Mouse (Mus musculus): ENCODE results near the gene Lat2.

Lat2 gene

GRCm38 (mm10) chr5:134611810-134612521 is 2.9 kb downstream of the Lat2 start:
- DNase-seq (ENCODE audit: low spot score), result no peak

DNA sequence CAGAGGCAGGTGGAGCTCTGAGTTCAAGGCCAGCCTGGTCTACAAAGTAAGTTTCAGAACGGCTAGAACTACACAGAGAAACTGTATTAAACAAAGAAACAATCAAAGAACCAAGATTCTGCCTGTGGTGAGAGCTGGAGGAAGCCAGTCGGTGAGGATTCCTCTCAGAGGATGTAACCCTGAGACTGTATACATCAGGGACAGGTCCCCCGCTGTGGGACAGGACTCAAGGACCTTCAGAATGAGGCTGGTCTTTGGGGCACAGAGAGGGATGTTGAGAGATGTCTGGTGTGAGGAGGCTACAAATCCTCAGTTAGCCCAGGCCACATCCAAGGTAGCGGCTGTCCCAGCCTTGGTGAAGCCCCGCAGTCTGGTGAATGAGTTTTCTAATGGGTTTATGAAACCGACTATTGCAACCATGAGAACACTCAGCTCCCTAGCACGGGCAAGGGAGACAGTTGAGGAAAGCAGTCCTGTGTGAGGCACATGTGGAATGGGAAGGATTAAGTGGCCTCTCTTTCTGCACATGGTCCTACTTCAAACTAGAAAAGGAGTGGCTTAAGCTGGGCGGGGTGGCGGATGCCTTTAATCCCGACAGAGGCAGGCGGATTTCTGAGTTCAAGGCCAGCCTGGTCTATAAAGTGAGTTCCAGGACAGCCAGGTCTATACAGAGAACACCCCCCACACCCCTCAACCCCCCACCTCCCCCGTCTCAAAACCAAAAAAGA is 4.7 kb downstream of the Lat2 start:
- DNase-seq (ENCODE audit: low spot score), result no peak

DNA sequence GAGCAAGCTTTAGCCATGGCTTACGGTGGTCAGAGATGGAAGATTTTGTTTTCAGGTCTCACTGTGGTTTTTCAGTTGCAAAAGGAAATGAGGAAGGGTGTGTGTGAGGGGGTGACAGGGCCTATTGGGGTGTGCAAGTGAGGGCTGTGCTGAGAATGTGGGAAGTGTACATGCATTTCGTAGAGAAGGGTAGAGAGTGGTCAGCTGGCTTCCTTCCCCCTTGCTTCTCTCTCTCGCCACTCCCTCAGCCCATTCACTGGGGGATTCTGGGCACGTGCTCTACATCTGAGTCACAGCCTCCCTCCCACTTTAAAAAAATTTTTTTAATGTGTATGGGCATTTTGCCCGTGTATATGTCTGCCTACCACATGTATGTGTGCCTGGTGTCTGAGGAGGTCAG is 7.7 kb downstream of the Lat2 start:
- DNase-seq (ENCODE audit: low spot score), result no peak

- no peak for DNase-seq (ENCODE audit: low spot score)
These were observed 8.5 kb downstream of the Lat2 start for GRCm38 (mm10) chr5:134606314-134606713.

- no peak for DNase-seq (ENCODE audit: low spot score)
These were observed 10.4 kb downstream of the Lat2 start for GRCm38 (mm10) chr5:134604376-134604775.

GRCm38 (mm10) chr5:134597711-134598110 is 17.1 kb downstream of the Lat2 start:
- no peak for DNase-seq (ENCODE audit: low spot score)

- no peak for DNase-seq (ENCODE audit: low spot score)
These were observed 21.7 kb downstream of the Lat2 start for GRCm38 (mm10) chr5:134593093-134593492.

DNA sequence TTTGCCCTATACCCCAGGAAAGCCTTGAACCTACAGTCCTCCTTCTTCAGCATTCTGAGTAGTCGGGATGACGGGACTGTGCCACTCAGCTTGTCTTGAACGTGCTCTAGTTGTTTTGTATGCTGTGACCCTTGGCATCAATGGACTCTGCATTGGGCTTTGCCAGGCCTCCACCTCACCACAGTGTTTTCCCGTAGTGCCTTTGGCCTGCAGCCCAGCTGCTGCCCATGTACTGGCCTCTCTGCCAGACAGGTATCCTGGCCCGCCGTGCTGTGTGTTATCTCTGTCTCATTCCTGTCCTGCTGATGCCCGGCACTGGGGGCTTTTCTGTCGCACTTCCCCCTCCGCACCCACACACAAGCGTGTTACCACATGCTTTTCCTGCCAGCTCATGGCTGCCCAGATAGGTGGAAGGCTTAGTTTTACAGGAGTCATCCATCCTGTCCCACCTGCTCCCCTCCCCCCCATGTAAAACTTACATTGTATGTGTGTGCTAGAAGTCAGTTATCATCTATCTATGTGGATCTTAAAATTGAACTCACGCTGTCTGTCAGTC is 22.7 kb downstream of the Lat2 start:
- DNase-seq (ENCODE audit: low spot score), result no peak

GRCm38 (mm10) chr5:134589900-134590299 is 24.9 kb downstream of the Lat2 start:
- no peak for DNase-seq (ENCODE audit: low spot score)

DNA sequence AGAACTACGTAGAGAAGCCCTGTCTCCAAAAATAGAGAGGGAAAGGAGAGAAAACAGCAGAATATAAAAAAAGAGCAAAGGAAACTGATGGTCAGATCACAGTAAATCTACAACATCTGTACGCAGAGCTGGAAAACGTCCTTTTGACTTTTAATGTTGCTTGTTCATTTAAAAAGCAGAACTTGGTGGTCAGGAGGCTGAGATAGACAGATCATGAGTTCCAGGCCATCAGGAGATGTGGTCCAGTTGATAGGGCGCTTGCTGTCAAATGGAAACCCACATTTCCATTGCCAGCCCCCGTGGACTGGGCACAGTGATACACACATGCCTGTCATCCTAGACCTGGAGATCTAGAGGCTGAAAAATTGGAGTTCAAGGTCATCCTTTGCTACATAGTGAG is 30.0 kb downstream of the Lat2 start:
- DNase-seq (ENCODE audit: low spot score), result no peak

DNA sequence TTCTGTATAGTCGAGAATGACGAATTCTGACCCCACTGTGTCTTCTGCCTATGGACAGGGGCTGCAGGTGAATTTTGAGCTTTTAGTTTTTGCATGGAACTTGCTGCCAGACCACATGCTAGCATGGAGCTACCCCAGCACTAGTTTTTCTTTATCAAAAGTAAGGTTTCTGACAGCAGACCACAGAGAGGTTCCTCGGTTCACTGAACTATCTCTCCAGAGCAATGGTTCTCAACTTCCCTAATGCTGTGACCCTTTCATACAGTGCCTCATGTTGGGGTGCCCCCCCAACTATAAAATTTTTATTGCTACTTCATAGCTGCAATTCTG is 31.0 kb downstream of the Lat2 start:
- no peak for DNase-seq (ENCODE audit: low spot score)

DNA sequence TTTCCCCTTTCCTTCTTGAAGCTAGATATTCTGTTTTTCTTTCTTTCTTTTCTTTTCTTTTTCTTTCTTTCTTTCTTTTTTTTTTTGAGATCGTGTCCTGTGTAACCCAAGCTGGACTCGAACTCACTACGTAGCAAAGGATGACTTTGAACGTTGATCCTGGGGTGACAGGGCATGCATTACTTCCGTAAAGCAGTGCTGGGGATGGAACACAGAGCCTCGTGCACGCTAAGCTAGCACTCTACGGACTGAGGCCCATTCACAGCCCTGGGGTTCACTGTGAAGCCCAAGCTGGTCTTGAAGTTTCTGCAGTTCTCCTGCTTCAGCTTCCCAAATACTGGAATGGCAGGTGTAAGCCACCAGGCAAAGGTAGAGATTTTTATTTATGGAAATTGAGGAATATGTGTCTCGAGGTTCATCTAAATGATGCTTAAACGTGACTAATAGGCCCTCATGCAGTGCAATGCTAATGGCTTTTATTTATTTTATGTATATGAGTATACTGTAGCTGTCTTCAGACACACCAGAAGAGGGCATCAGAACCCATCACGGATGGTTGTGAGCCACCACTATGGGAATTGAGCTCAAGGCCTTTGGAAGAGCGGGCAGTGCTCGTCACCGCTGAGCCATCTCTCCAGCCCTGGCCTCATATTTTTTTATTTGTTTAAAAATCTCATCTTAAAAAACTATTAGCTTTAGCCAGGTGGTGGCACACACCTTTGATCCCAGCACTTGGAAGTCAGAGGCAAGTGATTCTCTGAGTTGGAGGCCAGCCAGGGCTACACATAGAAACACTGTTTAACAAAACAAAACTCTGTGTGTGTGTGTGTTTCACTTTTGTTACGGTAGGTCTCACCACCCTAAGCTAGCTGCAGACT is 31.6 kb downstream of the Lat2 start:
- DNase-seq (ENCODE audit: low spot score), result no peak

GRCm38 (mm10) chr5:134582221-134582907 is 32.5 kb downstream of the Lat2 start:
- DNase-seq (ENCODE audit: low spot score), result peak; percentile 98

- DNase-seq (ENCODE audit: low spot score), result no peak
These were observed 33.7 kb downstream of the Lat2 start, which contains the start of gene Rfc2 for GRCm38 (mm10) chr5:134581146-134581545. Rfc2 (plus strand) TSS chr5:134581366.

DNA sequence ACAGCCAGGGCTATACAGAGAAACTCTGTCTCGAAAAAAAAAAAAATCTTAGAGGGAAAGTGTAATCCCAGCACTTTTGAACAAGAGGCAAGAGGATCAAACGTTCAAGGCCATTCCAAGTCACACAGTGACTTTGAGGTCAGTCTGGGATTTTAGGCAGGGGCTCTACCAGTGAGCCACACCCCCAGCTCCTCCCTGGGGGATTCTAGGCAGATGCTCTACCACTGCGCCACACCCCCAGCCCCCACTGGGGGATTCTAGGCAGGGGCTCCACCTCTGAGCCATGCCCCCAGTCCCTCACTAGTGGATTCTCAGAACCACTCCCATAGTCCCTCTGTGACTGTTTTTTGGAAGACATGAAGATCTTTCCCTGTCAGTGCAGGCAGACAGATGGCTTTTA is 35.7 kb downstream of the Lat2 start:
- DNase-seq (ENCODE audit: low spot score), result no peak

DNA sequence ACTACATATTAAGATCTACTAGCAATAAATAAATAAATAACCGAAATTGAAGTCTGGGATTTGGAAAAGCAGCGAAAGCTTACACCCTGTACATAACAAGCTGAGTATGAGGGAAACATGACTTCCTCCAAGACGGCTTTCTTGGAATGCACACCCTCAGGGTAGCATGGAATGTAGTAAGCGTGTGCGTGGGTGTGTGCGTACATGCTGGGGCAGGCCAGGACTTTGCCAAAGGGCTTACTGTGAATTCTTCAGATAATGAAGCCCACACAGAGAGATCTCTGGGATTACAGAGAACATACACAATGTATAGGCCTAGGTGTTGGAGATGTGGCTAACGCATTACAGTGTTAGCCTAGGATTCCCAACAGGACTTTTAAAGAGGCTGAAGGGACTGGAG is 37.3 kb downstream of the Lat2 start:
- no peak for DNase-seq (ENCODE audit: low spot score)

- DNase-seq (ENCODE audit: low spot score), result no peak
These were observed 38.2 kb downstream of the Lat2 start for GRCm38 (mm10) chr5:134576517-134577220.

DNA sequence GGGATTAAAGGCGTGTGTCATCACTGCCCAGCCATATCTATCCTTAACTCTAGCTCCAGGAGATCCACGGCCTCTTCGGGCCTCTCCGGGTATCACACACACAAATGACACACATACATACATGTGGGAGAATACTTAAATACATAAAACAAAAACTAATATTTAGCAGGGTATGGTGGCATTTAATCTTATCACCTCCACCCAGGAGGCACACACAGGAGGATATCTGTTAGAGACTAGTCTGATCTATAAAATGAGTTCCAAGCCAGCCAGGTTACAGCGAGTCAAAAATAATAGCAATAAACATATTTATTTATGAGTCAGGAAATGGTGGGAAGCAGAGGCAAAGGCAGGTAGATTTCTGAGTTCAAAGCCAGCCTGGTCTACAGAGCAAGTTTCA is 39.0 kb downstream of the Lat2 start:
- no peak for DNase-seq (ENCODE audit: low spot score)

DNA sequence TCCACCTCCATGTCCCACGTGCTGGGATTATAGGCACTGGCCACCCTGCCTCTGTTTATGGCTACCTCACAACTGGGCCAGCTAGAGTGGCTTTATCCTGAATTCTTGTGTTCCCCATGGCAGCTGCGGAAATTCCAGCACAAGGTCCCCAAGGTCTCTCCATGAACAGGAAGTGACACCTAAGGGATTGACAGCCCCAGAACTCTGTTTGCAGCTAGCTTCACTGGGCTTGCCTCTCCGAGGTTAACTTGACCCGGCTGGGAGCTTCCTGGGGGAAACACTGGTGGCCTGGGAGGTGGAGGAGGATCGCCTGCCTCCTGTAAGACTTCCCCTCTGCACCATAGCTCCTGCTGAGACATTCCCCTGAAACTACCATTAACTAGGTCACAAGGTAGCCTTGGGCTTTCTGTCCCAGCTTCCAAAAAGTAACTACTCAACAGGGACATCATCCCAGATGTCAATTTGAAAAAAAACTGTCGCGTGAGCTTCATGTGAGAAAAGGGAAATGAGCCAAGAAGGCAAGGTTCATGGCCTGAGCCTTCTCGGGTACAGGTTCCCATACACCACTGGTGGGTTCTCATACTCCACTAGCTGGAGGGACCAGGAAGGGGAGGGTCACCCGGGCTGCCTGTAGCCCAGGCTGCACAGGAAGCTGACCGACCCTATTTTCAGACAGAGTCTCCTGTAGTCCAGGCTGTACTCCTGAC is 42.2 kb downstream of the Lat2 start:
- DNase-seq (ENCODE audit: low spot score), result no peak

- DNase-seq (ENCODE audit: low spot score), result peak; percentile 78
These were observed 42.9 kb downstream of the Lat2 start for GRCm38 (mm10) chr5:134571730-134572507.
